Mouse (Mus musculus): Measurements from ENCODE around the gene Cd59a.
"Not testable (repeated sequence)": the region's sequence is repeated elsewhere in the genome, so short reads cannot be mapped to it uniquely, and the experiment has no call there.

Cd59a gene

DNA sequence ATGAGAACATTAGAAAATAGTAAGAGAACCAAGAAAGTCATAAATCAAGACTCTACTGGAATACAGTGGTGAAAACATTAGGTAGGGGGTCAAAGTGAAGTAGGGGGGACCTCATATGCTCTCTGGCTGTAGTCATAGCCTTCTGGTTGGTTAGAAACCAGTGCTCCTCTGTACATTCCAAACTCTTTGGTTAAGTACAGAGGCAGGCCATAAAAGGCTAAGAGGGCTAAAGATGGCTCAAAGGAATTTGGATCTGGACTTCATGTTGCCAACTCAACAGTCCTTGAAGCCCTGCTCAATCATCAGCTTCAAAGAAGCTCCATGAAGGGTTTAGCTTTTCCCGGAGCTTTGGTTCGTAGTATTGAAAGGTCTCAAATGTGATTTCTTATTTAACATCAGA, 13.4 kb downstream of the Cd59a start:
- DNase-seq (ENCODE audit: low spot score): not testable (repeated sequence)

DNA sequence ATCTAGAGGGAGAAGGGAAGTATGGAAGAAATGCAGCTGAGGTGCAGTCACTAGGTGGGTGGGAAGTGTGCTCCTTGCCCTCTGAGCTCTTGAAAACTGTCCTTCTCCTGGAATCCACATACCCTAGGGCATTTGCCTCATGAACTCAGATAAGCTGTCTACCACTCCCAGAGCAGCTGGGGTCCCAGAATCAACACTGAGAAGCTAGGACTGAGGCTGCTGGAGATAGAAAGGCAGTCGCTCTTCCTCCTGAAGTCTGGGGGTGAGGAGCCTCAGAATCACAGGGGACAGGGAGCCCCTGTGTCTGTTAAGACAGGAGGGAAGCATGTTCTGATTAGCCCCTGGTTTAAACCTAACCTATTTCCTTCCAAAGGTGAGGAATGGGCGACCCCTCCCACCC, 13.9 kb downstream of the Cd59a start:
- no peak for DNase-seq (ENCODE audit: low spot score)

DNA sequence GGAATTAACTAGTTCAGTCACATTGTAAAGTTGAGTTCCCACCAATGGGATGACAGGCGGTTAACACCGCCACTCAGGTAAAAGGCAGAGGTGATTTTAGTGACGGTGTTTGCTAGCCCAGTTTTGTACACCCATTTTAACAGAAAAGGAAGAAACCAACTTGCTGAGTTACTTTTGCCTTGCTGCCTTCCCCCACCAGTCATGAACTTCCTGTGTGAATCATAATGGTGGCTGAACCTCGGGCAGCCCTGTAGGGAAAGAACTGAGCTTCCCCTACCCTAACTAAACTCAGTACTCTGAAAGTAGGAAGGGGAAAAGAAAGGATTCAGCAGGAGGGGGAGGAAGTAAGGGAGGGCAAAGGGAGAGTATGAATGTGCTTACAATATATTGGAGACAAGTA, 14.4 kb downstream of the Cd59a start:
- no peak for DNase-seq (ENCODE audit: low spot score)

DNA sequence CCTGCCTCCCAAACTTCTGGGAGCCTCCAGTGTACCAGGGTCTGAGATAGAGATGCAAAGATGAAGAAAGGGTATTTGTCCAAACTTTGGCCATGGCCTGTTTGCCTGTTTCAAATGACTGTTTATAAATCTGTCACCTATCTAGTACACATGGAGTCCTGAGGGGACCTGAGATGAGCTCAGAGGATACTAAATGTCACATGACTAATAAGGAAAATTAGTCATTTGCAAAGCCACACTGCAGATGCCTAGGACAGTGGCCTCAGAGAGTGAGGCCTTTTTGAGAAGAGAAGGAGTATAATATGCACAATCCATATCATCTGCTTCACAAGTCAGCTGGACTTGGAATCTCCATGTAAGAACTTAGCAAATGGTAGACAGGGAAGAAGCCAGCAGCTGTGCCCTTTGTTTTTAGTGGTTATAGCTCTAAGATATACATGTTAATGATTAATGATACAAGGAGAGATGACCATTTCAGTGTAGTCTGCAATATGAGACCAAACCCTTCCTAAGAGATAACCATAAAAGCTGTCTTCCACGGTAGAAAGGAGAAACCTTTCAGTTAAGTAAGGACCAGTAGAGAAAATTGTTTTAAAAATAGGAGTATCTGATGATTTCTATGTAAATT, 15.7 kb downstream of the Cd59a start:
- DNase-seq (ENCODE audit: low spot score): not testable (repeated sequence)

DNA sequence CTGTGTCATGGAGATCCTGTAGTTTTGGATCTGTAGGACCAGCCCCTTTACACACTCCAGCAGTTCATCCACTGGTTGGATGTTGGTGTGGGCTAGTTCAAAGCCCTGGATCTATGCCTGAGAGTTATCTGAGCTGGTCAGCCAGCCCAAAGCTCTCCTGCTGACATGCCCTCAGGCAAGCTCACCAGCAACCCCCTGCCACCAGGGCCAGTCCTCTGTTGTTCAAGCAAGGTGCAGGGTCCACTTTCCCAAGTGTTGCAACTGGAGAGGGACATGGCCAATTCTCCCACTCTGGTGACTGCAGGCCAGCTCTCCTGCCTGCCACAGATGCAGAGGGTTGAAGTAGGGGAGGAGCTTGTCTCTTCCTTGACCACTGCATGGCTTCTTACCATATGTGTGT, 18.0 kb downstream of the Cd59a start:
- not testable (repeated sequence) for DNase-seq (ENCODE audit: low spot score)

DNA sequence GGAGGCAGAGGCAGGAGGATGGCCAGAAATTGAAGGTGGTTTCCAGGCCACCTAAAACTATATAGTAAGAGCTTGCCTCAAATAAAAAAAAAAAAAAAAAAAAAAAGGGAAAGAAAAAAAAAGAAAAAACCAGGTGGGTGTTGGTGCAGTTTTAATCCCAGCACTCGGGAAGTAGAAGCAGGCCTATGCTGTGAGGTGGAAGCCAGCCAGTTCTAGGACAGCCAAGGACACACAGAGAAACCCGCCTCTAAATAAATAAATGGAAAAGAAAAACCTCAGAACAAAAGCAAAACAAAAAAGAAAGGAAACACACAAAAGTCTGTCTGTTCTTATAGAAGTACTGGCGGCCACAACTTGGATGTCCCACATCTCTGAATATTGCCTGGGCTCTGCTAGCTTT, 19.3 kb downstream of the Cd59a start:
- no peak for DNase-seq (ENCODE audit: low spot score)

DNA sequence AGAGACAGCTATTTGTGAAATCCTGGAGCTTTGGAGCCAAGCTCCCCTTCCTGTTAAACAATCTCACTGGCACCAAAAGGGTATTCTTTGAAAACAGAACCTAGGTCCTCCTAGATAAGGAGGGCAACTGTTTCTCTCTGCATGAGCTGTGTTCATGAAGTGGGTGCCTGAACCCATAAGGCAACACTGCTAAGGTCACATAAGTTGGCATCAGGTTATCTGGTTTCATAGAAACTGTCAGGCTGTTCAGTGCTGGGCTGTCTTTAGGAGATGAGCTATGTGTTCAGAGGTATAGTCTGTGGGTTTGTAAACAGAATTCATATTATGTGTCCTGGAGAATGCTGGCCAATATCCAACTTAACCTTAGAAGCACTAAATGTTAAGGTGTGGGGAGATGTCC, 21.6 kb downstream of the Cd59a start:
- DNase-seq (ENCODE audit: low spot score): not testable (repeated sequence)

DNA sequence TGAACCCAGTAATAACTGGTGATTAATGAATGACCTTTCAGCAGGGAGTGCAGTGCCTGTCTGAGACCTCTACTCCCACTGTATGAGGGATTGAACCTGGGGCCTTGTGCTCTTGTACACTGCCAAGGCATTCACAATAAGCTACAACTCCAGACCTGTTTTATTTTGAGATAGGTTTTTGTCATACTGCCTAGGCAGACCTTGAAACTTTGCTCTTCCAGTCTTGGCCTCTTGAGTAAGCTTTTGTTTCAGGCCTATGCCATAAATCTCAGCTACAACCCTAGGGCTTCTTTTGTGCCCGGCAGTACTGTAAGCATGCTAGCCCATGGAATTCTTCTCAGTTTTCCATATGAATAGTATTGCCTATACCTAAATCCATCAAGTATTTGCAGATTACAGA, 23.5 kb downstream of the Cd59a start:
- no peak for DNase-seq (ENCODE audit: low spot score)

DNA sequence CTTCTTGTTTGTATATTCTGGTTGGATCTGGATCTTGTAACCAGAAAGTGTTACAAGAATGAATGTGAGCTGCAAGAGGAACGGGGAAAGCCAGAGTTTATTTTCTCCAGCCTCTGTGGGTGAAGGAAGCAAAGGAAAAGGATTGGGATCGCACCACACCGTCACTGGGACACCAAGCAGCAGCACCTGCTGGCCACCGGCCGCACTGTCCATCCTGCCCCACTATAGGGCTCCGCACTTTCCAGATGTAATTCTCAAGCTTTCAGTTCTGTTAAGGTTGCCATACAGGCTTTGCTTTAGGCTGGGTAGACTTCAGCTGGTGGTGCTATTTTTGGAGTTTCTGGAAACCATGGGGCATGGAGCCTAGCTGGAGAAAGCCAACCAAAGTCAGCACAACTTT, 24.7 kb downstream of the Cd59a start:
- no peak for DNase-seq (ENCODE audit: low spot score)

DNA sequence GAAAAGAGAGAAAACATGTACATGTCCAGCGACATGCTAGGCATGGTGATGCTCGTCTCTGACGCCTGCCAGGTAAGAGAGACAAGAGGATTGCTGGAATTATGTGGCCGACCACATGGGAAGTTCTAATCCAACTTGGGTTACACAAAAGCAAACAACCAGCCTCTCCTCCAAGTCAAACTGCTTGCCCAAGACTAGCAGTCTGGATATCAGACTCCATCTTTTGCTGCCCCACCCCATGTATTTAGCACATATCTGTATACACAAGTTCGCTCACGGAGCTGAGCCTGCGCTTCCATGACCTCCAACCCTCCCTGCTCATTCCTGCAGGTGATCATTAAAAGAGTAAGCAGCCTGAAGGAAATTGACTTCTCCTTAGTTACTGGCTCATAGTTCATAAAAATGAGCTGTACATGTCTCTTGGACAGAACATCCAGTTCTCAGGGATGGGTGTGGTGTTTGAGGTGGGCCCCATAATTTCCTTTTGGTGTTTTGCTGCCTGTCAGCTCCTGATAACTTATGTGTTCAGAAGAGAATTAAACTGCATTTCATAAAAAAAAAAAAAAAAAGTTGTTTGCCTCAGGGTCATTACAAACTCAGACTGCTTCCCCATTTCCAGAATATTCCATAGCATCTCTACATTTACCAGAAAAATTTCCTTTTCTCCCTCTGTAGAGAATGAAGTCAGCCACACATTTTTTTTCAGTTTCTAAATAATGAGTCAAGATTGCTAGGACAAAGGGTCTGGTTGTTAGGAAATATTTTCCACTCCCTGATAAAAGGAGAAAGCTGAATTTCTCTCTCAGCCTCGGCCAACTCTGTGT, 26.3 kb downstream of the Cd59a start:
- no peak for DNase-seq (ENCODE audit: low spot score)

DNA sequence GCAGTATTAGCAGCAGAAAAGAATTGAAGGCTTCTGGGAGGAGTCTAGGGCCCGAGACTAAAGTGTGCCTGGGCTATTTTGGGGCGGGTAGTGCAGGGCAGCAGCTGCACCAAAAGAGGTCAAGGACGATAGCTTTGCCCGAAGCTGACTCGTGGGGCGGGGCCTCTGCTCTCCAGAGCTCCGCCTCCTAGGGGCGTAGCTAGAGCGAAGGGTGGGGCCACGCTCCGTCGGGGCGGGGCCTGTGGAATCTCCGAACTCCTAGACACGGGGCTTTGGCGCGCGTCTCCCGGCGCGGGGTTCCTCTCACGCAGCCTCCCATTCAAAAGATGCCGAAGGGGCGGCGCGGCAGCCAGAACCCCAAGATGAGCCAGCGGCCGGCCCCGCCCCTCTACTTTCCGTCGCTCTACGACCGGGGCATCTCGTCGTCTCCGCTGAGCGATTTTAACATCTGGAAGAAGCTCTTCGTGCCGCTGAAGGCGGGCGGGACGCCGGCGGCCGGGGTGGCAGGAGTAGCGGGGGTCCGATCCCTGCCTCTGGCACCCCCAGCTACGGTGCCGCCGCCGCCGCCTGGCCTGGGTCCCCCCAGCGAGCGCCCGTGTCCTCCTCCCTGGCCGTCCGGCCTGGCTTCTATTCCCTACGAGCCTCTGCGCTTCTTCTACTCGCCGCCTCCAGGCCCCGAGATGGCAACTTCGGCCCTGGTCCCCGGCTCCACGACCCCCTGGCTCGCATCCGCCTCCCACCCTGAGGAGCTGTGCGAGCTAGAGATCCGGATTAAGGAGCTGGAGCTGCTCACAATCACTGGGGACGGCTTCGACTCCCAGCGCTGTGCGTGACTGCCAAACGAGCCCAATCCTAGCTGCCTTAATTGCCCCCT, 27.1 kb downstream of the Cd59a start, which contains the start of gene A930018P22Rik:
Gene A930018P22Rik (plus strand): TSS at position 265 of the 874 bp plus-strand sequence.
- DNase-seq (ENCODE audit: low spot score): peak; percentile 80

DNA sequence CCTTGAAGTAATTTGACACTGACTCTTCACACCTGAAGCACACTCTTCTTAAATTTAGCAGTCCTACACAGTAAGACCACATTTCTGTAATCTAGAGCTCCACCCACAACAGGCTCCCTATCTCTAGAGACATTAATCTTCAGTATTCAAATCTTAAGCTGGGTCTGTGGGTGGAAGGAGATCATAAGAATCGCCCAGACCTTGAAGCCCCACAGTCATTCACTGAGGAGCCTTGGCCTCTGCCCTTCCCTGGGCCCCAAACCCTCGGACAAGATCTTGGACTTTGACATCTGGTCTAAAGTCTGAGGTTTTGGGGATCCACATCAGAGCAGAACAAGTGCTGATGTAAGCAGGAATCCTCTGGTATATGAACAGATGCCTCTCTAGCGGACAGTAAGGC, 27.9 kb downstream of the Cd59a start:
- no peak for DNase-seq (ENCODE audit: low spot score)

DNA sequence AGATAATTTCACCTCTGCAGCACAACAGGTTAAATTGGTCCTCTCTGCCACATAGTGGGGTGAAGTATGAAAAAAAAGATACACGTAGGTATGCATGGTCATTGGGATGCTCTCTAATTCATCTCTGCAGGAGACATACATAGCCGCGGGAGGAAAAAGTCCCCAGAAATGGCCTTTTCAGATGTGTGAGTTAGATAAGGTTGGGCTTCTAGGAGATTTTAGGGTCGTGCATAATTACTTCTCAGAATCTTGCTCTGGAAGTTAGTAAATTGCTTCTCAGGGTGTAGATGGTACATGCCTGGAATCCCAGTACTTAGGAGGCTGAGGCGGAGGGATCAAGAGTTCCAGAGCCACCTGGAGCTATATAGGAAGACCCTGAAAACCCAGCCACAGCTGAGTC, 28.5 kb downstream of the Cd59a start:
- DNase-seq (ENCODE audit: low spot score): no peak

DNA sequence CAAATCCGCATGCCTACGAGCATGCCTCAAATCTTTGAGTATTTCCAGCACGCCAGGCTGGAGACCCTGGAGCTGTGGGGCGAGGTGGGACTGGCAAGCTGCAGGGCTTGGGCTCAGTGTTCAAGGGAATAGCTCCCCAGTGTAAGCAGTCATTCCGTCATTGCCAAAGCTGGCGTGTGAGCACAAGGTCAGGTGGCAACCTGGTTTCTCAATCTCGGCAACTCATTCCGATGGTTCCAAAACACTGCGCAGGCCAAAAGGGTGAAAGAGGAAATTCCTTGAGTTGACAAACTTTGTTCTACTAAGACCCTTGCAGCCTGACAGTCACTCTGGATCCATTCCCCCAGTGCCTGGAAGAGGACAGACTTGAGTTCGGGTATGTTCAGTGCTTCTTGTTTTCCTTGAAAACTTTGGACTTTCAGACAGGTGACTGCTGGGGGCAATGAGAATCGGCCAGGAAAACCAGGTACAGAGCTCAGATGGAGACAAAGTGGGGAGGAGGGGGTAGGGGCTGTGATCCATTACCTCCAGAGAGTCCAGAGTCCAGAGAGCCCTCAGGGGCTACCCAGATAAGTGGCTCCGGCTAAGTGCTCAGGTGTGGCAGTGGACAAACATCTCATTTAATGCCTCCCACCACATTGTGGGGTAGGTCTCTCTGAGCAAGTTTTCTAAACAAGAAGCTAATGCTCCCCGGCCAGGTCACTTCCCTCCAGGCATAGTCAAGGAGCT, 33.4 kb downstream of the Cd59a start:
- no peak for DNase-seq (ENCODE audit: low spot score)

DNA sequence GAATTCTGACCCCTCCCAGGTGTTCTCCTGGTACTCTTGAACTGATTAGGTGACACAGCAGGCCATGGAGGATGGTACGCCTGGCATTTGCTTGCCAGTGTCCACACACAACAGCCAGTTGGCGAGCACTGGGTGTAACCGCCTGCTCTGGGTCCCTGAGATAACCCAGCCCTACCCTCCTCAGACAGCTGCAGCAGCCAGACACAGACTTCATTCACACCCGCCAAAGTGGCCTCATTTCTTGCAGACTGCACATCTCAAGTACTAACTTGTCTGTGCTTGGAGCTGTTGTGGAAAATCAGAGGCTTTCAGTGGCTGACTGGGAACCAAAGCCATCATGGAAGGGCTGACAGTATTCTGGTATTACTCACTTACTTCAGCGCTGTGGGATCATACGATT, 34.6 kb downstream of the Cd59a start:
- DNase-seq (ENCODE audit: low spot score): no peak

DNA sequence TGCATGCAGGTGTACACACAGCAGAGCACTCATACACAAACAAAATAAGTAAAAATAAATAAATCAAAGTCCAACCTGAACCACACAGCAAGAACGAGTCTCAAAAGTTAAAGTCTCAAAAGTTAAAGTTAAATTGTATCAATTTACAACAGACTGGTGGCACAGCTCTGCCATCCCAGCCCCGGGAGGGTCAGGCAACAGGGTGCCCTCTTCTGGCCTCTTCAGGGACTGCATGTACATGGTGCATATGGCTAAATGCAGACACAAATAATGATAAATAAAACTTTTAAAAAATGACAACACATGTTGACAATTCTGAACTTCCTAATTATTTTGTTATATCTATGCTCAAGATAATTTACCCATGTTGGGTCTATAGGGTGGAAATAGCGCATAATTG, 35.4 kb downstream of the Cd59a start:
- no peak for DNase-seq (ENCODE audit: low spot score)

DNA sequence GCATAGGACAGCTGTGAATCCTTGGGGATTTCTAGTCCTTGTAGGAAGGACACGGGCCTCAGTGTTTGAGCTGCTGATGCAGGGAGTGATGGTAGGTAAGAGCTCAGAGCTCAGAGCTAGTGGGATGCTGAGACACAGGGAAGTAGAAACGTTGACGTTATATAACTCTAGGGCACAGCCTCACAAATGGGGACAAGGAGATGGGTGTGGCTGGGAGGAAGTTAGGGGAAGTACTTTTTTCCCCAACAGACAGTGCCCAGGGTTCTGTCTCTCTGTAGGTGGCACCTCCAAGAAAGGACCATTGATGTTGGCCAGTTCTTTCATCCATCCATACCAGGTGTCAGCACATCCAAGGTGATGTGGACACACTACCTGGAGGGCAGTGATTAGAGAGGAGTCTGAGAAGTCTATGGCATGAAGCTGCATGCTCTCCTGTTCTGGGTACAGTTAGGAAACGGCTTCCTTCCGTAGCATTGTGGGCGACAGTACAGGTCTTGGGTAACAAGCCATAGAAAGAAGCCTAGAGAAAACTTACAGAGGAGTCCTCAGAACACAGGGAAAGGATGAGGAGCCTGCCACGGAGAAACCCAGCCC, 36.8 kb downstream of the Cd59a start:
- DNase-seq (ENCODE audit: low spot score): no peak

DNA sequence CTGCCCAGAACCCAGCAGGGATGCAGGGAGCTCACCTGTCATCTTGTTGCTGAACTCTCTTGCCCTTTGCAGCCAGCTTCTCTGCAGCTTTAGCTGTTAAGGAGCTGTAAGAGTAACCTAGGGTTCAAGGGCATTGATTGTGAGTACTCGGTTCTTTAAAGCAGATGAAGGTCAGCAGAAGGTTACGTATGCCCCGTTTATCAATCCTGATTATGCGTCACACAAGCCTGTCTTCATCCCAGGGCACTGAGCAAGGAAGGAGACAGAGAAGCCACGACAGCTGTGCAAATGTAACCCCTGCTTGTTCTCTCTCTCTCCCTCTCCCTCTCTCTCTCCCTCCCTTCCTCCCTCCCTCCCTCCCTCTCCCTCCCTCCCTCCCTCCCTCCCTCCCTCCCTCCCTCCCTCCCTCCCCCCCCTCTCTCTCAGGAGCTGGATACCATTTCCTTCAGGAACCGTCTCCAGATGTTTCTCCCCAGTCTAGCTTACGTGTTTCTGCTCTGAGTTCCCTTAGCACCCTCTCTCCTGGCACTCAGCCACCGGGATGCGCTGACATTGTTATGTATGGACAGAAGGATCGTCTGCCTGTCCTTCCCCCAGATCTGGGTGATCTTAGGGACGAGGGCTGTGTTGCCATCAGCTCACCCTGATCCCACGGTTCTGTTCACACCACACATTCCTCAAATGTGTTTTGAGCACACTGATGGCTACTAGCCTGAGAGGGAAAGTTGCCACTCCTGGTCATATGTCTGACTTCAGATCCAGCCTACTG, 37.6 kb downstream of the Cd59a start:
- DNase-seq (ENCODE audit: low spot score): no peak

DNA sequence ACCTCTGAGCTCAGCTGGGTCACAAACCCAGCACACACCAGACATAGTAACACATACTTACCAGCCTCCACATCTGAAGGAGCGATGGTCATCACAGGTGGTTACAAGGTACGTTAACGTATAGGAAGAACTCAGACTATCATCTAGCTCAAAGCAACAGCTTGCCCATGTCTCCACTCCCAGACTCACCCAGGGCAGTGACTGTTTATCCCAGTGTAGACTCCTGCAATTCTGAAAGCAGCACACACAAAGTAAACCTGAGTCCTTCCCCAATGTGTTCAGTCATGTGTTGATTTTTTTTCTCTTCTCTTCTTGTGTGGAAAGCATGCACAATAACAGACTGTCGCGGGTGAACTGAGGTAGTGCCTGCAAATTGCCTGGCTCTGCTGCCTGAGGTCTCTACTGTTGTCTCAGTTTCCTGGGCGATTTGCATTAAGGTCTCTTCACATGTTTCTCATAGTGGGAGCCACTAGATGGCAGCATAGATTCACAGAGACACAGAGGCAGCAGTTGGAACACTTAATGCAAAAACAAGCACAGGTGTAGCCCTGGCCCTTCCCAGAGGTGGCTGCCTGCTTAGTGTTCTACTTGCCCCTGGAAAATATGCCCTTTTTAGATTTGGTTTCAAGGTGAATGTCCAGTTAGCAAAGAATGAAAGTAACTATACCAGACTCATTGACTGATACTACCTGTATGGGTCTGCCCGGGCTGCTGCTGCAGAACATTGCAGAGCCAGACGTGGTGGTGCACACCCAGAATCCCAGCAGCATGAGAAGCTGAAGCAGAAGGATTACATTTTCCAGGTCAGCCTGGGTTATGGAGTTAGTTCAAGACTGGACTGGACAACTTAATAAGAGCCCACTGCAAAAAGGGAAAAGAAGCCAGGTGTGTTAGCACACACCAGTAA, 38.8 kb downstream of the Cd59a start:
- DNase-seq (ENCODE audit: low spot score): peak; percentile 61

DNA sequence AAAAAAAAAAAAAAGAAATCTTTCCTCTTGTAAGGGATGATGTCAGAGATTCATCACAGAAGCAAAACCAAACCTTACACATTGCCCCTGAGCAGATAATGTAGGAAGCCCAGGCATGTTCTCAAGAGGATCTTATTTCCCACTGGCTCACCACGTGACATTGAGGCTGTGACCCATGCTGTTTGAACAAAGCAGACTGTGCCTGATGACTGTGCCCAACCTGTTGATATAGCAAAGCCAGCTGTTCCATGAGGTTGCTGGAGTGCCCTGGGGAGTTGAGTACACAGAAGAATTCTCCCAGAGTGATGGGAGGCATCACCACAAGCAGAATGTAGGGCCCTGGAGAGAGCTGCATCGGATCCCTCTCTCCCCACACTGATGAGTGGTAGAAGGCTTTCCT, 40.3 kb downstream of the Cd59a start:
- no peak for DNase-seq (ENCODE audit: low spot score)
